Mouse (Mus musculus) testis, postnatal 14 days (tissue): ENCODE measurements around the gene Cux2.
A peak's percentile ranks its signal among the peaks of the same experiment; 100 is the strongest.

Experiments used
- DNase-seq: peaks from one replicate; pipeline ENCODE4 v3.0.0; 2021; ENCODE audit warnings: low spot score

Cux2 gene

GRCm38 (mm10) chr5:121919216-121919615 lies 130.7 kb downstream of the Cux2 start:
- DNase-seq, result no peak

GRCm38 (mm10) chr5:121916813-121917212 lies 133.1 kb downstream of the Cux2 start:
- DNase-seq, result no peak

- no peak for DNase-seq
Measured at GRCm38 (mm10) chr5:121913999-121914398, 135.9 kb downstream of the Cux2 start.

GRCm38 (mm10) chr5:121909226-121909985 lies 140.5 kb downstream of the Cux2 start:
- no peak for DNase-seq

GRCm38 (mm10) chr5:121905671-121906070 lies 144.2 kb downstream of the Cux2 start:
- no peak for DNase-seq

GRCm38 (mm10) chr5:121904799-121905198 lies 145.1 kb downstream of the Cux2 start:
- DNase-seq, result no peak

GRCm38 (mm10) chr5:121902809-121903745 lies 146.8 kb downstream of the Cux2 start:
- DNase-seq, result no peak

GRCm38 (mm10) chr5:121895117-121895756 lies 154.7 kb downstream of the Cux2 start:
- DNase-seq, result no peak

- peak; percentile 44 for DNase-seq
Measured at GRCm38 (mm10) chr5:121894647-121895046, 155.3 kb downstream of the Cux2 start.

GRCm38 (mm10) chr5:121893581-121893980 lies 156.3 kb downstream of the Cux2 start:
- DNase-seq, result no peak

- no peak for DNase-seq
Measured at GRCm38 (mm10) chr5:121892281-121892680, 157.6 kb downstream of the Cux2 start.

GRCm38 (mm10) chr5:121890925-121891324 lies 159.0 kb downstream of the Cux2 start:
- no peak for DNase-seq

- no peak for DNase-seq
Measured at GRCm38 (mm10) chr5:121889819-121890362, 160.0 kb downstream of the Cux2 start.

- no peak for DNase-seq
Measured at GRCm38 (mm10) chr5:121889375-121889774, 160.5 kb downstream of the Cux2 start.

- no peak for DNase-seq
Measured at GRCm38 (mm10) chr5:121883356-121883755, 166.5 kb downstream of the Cux2 start.

GRCm38 (mm10) chr5:121879211-121879610 lies 170.7 kb downstream of the Cux2 start:
- DNase-seq, result no peak

GRCm38 (mm10) chr5:121878703-121879102 lies 171.2 kb downstream of the Cux2 start:
- DNase-seq, result no peak

GRCm38 (mm10) chr5:121876901-121877300 lies 173.0 kb downstream of the Cux2 start:
- DNase-seq, result no peak

- no peak for DNase-seq
Measured at GRCm38 (mm10) chr5:121875041-121875440, 174.9 kb downstream of the Cux2 start.

GRCm38 (mm10) chr5:121872158-121872557 lies 177.7 kb downstream of the Cux2 start:
- peak; percentile 62 for DNase-seq

GRCm38 (mm10) chr5:121871515-121872030 lies 178.3 kb downstream of the Cux2 start:
- no peak for DNase-seq

GRCm38 (mm10) chr5:121870832-121871231 lies 179.1 kb downstream of the Cux2 start:
- no peak for DNase-seq
